Mouse (Mus musculus): Measurements from ENCODE around the gene Mosmo. TPM values are rescaled to one million over a fixed set of nuclear protein-coding genes. Genes with fewer than 3 reads are reported as not detected.

Mosmo gene
- polyA plus RNA-seq, 1 experiment from 2014 or later = 13.4 TPM

Other genes starting within 250 kb of the Mosmo start
- 206 and 208 TPM in 2 replicates for gene Uqcrc2, start 42.4 kb upstream of the Mosmo start, polyA plus RNA-seq (2015; fragmentation: Nextera tagmentation; extraction: Ambion mirVana)
- 0.54 and 0.57 TPM in 2 replicates for gene Pdzd9, start 7.3 kb upstream of the Mosmo start, polyA plus RNA-seq (2015; fragmentation: Nextera tagmentation; extraction: Ambion mirVana)
- 0.91 and 1.9 TPM in 2 replicates for gene Vwa3a, start 61.7 kb downstream of the Mosmo start, polyA plus RNA-seq (2015; fragmentation: Nextera tagmentation; extraction: Ambion mirVana)
- gene Gm5737, start 134.7 kb downstream of the Mosmo start, polyA plus RNA-seq (2015; fragmentation: Nextera tagmentation; extraction: Ambion mirVana) = not detected in 2 replicates
- gene Eef2k, start 165.2 kb downstream of the Mosmo start, polyA plus RNA-seq (2015; fragmentation: Nextera tagmentation; extraction: Ambion mirVana) = 26.0 and 26.4 TPM in 2 replicates
- gene Polr3e, start 240.1 kb downstream of the Mosmo start, polyA plus RNA-seq (2015; fragmentation: Nextera tagmentation; extraction: Ambion mirVana) = 23.1 and 24.2 TPM in 2 replicates